Mouse (Mus musculus) stomach, embryonic 16.5 days (tissue): ENCODE data around the gene Cul3. TPM values are rescaled to one million over a fixed set of nuclear protein-coding genes. Genes with fewer than 3 reads are reported as not detected.
"Not testable (repeated sequence)": the region's sequence is repeated elsewhere in the genome, so short reads cannot be mapped to it uniquely, and the experiment has no call there.

Experiments
- ATAC-seq: fragments of 200-750 bp; cut with Nextera tagmentation; 2 replicates; pipeline ENCODE4 v1.8.0; 2017; ENCODE audit warnings: moderate number of reproducible peaks, moderate TSS enrichment; ENCODE audit not compliant: insufficient read depth, low FRiP score
- H3K27ac ChIP-seq: fragments of 300-500 bp; sonication (generic); 2 replicates; pipeline ENCODE4 v1.5.1; 2014; ENCODE audit warnings: low read length
- H3K27me3 ChIP-seq: fragments of 300-500 bp; sonication (generic); 2 replicates; pipeline ENCODE4 v1.6.1; 2014; ENCODE audit warnings: low read length, control low read depth, mixed read lengths; ENCODE audit not compliant: control insufficient read depth, insufficient read depth
- H3K36me3 ChIP-seq: fragments of 300-500 bp; sonication (generic); 2 replicates; pipeline ENCODE4 v1.6.1; 2014; ENCODE audit warnings: low read length; ENCODE audit not compliant: control insufficient read depth, insufficient read depth
- H3K4me1 ChIP-seq: fragments of 300-500 bp; sonication (generic); 2 replicates; pipeline ENCODE4 v1.6.1; 2014; ENCODE audit warnings: low read length, control low read depth, mixed read lengths; ENCODE audit not compliant: control insufficient read depth, insufficient read depth
- H3K4me2 ChIP-seq: fragments of 300-500 bp; sonication (generic); 2 replicates; pipeline ENCODE4 v1.6.1; 2014; ENCODE audit warnings: low read depth, low read length, mixed read lengths
- H3K4me3 ChIP-seq: fragments of 300-500 bp; sonication (generic); replicated peaks from 2 replicates; pipeline ENCODE4 v1.5.1; 2014; ENCODE audit warnings: mild to moderate bottlenecking, low read length
- H3K9ac ChIP-seq: fragments of 300-500 bp; sonication (generic); 2 replicates; pipeline ENCODE4 v1.6.1; 2014; ENCODE audit warnings: low read length
- H3K9me3 ChIP-seq: fragments of 300-500 bp; sonication (generic); replicated peaks from 2 replicates; pipeline ENCODE4 v1.6.1; 2016; ENCODE audit warnings: low read length, control low read depth; ENCODE audit not compliant: control insufficient read depth
- WGBS: fragments of 180-500 bp; shearing (Covaris S2); extraction: QIAGEN DNeasy Blood & Tissue Kit; methylation state at CpG from one replicate; pipeline ENCODE4 v1.1.7; 2014; 5-methylcytosine and 5-hydroxymethylcytosine counted together
- polyA plus RNA-seq: library from polyadenylated mRNA; unstranded; fragments of >200 nt; fragmentation: Nextera tagmentation; extraction: Ambion mirVana; gene quantifications from 2 replicates; pipeline ENCODE4 v1.2.1, GENCODE M21; 2015

The Cul3 gene
- polyA plus RNA-seq, 1 experiment from 2014 or later, result 29.4 TPM

GRCm38 (mm10) chr1:80362946-80363345, 22.7 kb upstream of the Cul3 start:
- 81% methylated on average over 2 of the region's 2 CpGs for WGBS
- Histone ChIP-seq H3K36me3 (no peaks in the 10 kb centered on the region), H3K4me1 (no peaks in the 10 kb centered on the region), H3K4me3 (no peak overlapping the region), H3K9ac (no peak overlapping the region), H3K27ac (no peak overlapping the region), H3K9me3 (no peaks in the 10 kb centered on the region), H3K27me3 (no peaks in the 10 kb centered on the region), H3K4me2 (no peak overlapping the region)
- ATAC-seq, result no peak

DNA sequence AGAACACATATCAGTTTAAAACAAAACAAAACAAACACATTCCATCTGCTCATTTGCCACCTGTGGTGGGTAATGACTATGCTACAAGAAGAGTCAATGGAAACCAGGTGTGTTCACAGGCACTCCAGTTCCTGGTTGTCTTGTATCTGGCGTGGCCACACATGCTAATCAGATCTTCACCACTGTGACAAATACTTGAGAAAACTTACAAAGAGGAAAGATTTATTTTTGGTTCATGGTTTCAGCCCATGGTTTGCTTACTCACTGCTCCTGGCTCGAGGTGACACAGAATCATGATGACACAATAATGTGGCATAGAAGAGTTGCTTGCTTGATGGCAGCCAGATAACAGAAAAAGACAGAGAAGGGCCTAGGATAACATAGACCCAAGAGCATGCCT, 22.1 kb upstream of the Cul3 start:
- Histone ChIP-seq H3K36me3 (no peaks in the 10 kb centered on the region), H3K4me3 (no peak overlapping the region), H3K4me1 (no peaks in the 10 kb centered on the region), H3K4me2 (no peak overlapping the region), H3K9ac (no peak overlapping the region), H3K27ac (no peak overlapping the region), H3K27me3 (no peaks in the 10 kb centered on the region), H3K9me3 (no peaks in the 10 kb centered on the region)
- 60% methylated on average over 2 of the region's 2 CpGs for WGBS
- no peak for ATAC-seq

GRCm38 (mm10) chr1:80361771-80362170, 21.5 kb upstream of the Cul3 start:
- not testable (repeated sequence) for H3K27ac ChIP-seq, H3K4me2 ChIP-seq, H3K4me1 ChIP-seq, H3K9ac ChIP-seq, H3K4me3 ChIP-seq, ATAC-seq, H3K27me3 ChIP-seq, H3K36me3 ChIP-seq, H3K9me3 ChIP-seq
- WGBS, result 84% methylated on average over 2 of the region's 2 CpGs

DNA sequence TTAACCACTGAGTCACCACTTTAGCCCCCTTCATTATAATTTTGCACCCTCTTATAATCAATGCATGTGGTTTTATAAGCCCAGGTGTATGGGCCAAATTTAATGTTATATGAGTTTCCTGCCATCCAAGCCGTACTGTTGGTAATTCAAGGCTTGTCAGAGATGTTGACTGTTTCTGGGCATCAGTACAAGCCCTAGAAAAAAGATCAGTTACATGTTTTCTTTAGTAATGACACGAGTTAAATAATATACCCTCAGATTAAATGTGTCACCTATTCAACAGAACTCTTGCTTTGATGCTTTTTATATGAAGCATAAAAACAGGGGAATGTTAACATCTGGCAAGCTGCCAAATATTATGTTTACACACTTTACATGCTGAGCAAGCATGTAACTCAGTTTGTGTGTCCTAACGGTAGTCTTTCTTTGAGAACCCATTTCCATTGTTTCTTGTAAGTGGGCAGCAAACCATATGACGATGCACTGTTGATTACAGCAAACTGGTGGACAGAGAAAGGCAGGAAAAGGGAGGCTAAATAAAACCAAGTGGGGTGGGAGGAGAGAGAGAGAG, 19.8 kb upstream of the Cul3 start:
- 38% methylated on average over 4 of the region's 4 CpGs for WGBS
- Histone ChIP-seq H3K27me3 (no peaks in the 10 kb centered on the region), H3K27ac (no peak overlapping the region), H3K9me3 (no peaks in the 10 kb centered on the region), H3K9ac (no peak overlapping the region), H3K4me3 (no peak overlapping the region), H3K4me1 (no peaks in the 10 kb centered on the region), H3K36me3 (no peaks in the 10 kb centered on the region), H3K4me2 (no peak overlapping the region)
- no peak for ATAC-seq

- peak overlapping the region; percentile 97 for H3K4me3 ChIP-seq
- WGBS, result under 1% methylated on average over 54 of the region's 59 CpGs
- peaks cover 15% of the 10 kb centered on the region; the same call in 1 of the 2 replicates for H3K4me1 ChIP-seq
- H3K9me3 ChIP-seq, result no peaks in the 10 kb centered on the region
- no peaks in the 10 kb centered on the region for H3K36me3 ChIP-seq
- peak overlapping the region; percentile 99 for H3K27ac ChIP-seq
- peak overlapping the region; percentile 99 for H3K9ac ChIP-seq
- no peak; the same call in 1 of the 2 replicates for ATAC-seq
- no peaks in the 10 kb centered on the region for H3K27me3 ChIP-seq
- H3K4me2 ChIP-seq, result peak overlapping the region; percentile 83
Observed at GRCm38 (mm10) chr1:80340061-80340435, 232 bp downstream of the Cul3 start.

DNA sequence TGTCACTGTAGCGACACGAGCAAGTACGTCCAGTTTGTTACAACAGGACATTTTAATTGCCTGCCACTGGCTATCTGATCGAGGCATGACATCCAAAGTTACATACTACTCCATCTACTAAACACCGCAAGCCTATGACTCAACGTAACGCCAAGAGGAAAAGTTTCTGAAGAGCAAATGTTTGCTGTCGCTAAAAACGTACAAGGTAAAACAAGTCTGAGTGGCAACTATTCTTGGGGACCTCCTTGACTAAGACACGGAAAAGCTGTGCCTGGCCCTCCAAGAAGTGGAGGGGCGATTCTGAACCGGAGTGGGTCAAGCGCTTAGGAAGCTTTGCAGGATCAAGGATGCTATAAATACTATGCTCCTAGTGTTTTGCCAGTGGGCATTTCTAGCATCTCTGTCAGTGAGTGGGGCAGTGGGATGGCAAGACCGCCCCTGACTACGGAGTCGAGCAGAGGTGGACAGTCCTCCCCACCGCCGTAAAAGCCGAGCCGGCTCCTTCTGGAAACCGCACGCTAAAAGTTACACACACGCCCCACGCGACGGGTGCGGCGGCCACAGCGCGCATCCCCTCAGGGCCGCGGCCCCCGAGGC, 757 bp downstream of the Cul3 start:
- peaks cover 15% of the 10 kb centered on the region; the same call in 1 of the 2 replicates for H3K4me1 ChIP-seq
- H3K9me3 ChIP-seq, result no peaks in the 10 kb centered on the region
- ATAC-seq, result no peak
- H3K4me3 ChIP-seq, result peak overlapping the region; percentile 97
- H3K36me3 ChIP-seq, result no peaks in the 10 kb centered on the region
- H3K4me2 ChIP-seq, result peak overlapping the region; percentile 83
- no peaks in the 10 kb centered on the region for H3K27me3 ChIP-seq
- WGBS, result under 1% methylated on average over 33 of the region's 33 CpGs
- peak overlapping the region; percentile 99 for H3K9ac ChIP-seq
- peak overlapping the region; percentile 99 for H3K27ac ChIP-seq

- H3K36me3 ChIP-seq, result no peaks in the 10 kb centered on the region
- H3K4me3 ChIP-seq, result peak overlapping the region; percentile 37
- peaks cover 15% of the 10 kb centered on the region; the same call in 1 of the 2 replicates for H3K4me1 ChIP-seq
- peak overlapping the region; percentile 50; the same call in 1 of the 2 replicates for H3K9ac ChIP-seq
- WGBS, result 8% methylated on average over 1 of the region's 1 CpGs
- H3K4me2 ChIP-seq, result peak overlapping the region; percentile 83
- no peak for ATAC-seq
- H3K9me3 ChIP-seq, result no peaks in the 10 kb centered on the region
- no peak overlapping the region for H3K27ac ChIP-seq
- H3K27me3 ChIP-seq, result no peaks in the 10 kb centered on the region
Observed at GRCm38 (mm10) chr1:80338398-80338797, 1.9 kb downstream of the Cul3 start.

DNA sequence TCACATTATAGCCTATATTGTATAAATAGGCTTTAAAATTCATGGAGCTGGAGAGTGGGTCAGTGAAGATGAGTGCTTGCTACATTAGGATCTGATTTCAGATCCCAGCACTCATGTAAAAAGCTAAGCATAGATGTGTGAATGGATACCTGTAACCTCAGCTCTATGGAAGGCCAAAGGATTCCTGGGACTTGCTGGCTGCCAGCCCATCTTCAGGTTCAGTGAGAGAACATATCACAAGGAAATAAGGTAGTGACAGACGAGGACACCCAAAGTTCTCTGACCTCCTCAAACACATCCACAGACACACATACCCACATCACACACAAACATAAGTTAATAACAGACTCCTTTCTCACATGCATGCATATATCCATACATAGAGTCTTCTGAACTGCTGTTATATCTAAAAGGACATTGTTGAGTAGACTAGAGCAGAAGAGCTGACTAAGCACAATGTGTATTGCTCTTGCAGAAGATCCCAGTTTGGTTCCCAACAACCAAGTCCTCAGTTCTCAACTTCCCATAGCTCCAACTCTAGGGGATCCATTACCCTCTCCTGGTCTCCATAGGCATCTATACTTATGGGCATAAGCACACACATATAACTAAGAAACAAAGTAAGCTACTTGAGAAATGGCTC, 4.4 kb downstream of the Cul3 start:
- Histone ChIP-seq H3K4me2 (no peak overlapping the region), H3K9me3 (no peaks in the 10 kb centered on the region), H3K27me3 (no peaks in the 10 kb centered on the region), H3K9ac (no peak overlapping the region), H3K36me3 (no peaks in the 10 kb centered on the region), H3K4me1 (peaks cover 18% of the 10 kb centered on the region; the same call in 1 of the 2 replicates), H3K27ac (no peak overlapping the region), H3K4me3 (no peak overlapping the region)
- WGBS, result 62% methylated on average over 1 of the region's 1 CpGs
- ATAC-seq, result no peak

GRCm38 (mm10) chr1:80335118-80335517, 5.2 kb downstream of the Cul3 start:
- Histone ChIP-seq H3K27ac (no peak overlapping the region), H3K9me3 (no peaks in the 10 kb centered on the region), H3K27me3 (no peaks in the 10 kb centered on the region), H3K9ac (no peak overlapping the region), H3K4me1 (peaks cover 18% of the 10 kb centered on the region; the same call in 1 of the 2 replicates), H3K36me3 (no peaks in the 10 kb centered on the region), H3K4me3 (no peak overlapping the region), H3K4me2 (no peak overlapping the region)
- WGBS, result 88% methylated on average over 1 of the region's 1 CpGs
- no peak for ATAC-seq
